Mouse (Mus musculus): Measurements from ENCODE around the gene Psmd12. TPM values are rescaled to one million over a fixed set of nuclear protein-coding genes. Genes with fewer than 3 reads are reported as not detected.

Gene Psmd12
- polyA plus RNA-seq (2014; fragmentation: Nextera tagmentation; extraction: Ambion mirVana): 154 and 160 TPM in 2 replicates

DNA sequence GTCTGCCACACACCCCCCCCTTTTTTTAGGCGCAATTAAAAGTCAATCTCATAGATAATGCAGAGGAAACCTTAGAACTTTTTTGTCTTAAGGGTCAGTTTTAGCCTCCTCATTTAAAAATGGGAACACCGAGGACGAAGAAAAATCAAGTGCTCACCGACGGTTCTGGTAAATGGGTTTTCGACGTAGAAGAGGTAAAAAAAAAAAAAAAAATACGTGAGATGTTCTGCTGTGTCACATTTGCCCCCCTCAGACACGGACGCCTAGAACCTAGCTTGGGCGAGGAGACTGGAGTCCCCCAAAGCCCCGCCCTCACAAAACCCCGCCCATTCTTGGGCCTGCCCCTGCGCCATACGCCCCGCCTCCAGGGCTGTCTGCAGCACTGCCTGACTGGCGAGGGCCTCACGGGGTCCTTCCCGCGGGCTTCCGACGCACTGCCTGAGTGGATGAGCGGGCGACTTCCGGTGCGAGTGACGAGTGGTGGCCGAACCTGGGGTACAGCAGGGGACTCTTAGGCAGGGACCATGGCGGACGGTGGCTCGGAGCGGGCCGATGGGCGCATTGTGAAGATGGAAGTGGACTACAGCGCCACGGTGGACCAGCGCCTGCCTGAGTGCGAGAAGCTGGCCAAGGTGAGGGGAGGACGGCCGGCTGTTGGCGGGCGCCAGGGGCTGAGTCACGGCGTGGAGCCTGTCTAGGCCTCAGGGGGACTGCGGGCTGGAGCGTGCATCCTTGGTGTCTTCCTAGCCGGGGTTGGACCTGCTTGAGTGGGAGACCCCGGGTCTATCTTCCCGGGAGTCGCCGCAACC lies at the start of gene Psmd12:
Gene Psmd12 (plus strand): TSS at position 432 of the 809 bp plus-strand sequence.
- ATAC-seq (ENCODE audit: low read depth) (peak; percentile 99), DNase-seq (ENCODE audit: low spot score) (peak; percentile 96)
- Histone ChIP-seq H3K4me1 (ENCODE audit: control insufficient read depth, insufficient read depth, low read length) (peaks cover 12% of the 10 kb centered on the region; the same call in 1 of the 2 replicates), H3K36me3 (ENCODE audit: control insufficient read depth, insufficient read depth, low read length) (no peaks in the 10 kb centered on the region), H3K27ac (replicated peaks; ENCODE audit: low read depth, low read length) (peak within 1 kb of the TSS; percentile 76), H3K9ac (ENCODE audit: low read depth, low read length) (peak within 1 kb of the TSS; percentile 95), H3K4me3 (ENCODE audit: low read depth, low read length) (peak within 1 kb of the TSS; percentile 94), H3K27me3 (replicated peaks; ENCODE audit: control insufficient read depth, insufficient read depth, low read length) (no peaks in the 10 kb centered on the region), H3K4me2 (ENCODE audit: low read depth, low read length) (peak within 1 kb of the TSS; percentile 88), H3K9me3 (ENCODE audit: control insufficient read depth, low read length) (no peaks in the 10 kb centered on the region)
- under 1% methylated on average over 42 of the region's 51 CpGs for WGBS

DNA sequence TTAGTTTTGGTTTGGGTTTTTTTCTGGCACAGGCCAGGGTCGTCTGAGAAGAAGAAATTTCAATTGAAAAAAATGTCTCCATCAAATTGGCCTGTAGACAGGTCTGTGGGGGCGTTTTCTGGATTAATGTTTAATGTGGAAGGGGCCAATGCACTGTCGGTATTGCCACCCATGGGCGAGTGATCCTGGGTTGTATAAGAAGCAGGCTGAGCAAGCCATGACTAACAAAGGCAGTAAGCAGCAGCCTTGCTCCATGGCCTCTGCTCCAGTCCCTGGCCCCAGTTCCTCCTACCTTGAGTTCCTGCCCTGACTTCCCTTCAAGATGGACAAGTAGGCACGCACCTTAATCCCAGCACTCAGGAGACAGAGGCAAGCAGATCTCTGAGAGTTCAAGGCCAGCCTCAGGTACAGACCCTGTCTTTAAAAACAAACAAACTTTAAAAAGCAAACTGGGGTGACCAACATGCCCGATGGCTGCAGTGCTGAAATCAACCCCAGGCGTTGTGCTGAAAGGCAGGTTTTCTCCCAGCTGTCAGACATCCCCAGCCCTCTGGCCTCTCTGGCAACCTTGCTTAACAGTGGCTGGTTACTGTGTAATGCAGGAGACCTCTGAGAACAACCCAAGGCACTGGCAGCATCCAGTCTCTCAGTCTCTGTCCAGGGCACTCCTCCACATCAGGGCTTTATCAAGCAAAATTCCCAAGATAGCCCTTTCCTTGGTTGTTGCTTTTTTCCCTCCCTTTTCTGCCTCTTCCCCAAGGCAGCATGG lies 47.9 kb upstream of the Psmd12 start:
- Histone ChIP-seq H3K9ac (ENCODE audit: low read depth, low read length) (no peak overlapping the region), H3K36me3 (ENCODE audit: control insufficient read depth, insufficient read depth, low read length) (no peaks in the 10 kb centered on the region), H3K27me3 (replicated peaks; ENCODE audit: control insufficient read depth, insufficient read depth, low read length) (no peaks in the 10 kb centered on the region), H3K4me3 (ENCODE audit: low read depth, low read length) (no peak overlapping the region), H3K4me2 (ENCODE audit: low read depth, low read length) (no peak overlapping the region), H3K27ac (replicated peaks; ENCODE audit: low read depth, low read length) (no peak overlapping the region), H3K4me1 (ENCODE audit: control insufficient read depth, insufficient read depth, low read length) (peaks cover 4% of the 10 kb centered on the region; the same call in 1 of the 2 replicates), H3K9me3 (ENCODE audit: control insufficient read depth, low read length) (no peaks in the 10 kb centered on the region)
- DNase-seq (ENCODE audit: low spot score) (no peak), ATAC-seq (ENCODE audit: low read depth) (no peak)
- WGBS: 68% methylated on average over 7 of the region's 7 CpGs

DNA sequence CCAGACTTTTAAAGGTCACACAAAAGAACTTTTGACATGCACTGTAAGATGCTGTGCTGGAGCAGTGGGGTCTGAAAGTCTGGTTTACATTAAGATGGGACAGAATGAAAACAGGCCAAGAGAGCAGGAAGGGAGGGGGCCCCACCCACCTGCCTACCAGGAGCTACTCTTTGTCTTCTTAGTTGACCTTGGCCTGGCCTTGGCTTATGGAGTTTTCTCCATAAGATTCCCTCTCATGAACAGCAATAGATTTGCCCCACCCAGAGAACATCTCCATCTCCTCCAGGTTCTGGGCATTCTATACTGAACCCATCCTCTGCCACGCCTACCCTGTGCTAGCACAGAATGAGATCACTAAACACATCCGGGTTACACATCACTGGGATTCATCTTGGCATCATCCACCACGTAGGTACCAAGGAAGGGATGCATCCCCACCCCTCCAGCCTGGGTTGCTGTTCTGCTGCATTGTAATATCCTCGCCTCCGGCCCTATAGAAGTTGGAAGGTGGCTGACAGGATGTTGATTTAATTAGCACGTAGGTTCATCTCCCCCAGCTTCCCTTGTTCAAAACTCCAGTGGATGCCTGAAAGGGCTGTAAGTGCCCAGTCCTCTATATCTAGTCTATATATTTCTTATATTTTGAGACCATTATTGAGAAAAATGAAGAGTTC lies 43.4 kb upstream of the Psmd12 start:
- Histone ChIP-seq H3K9ac (ENCODE audit: low read depth, low read length) (no peak overlapping the region), H3K4me1 (ENCODE audit: control insufficient read depth, insufficient read depth, low read length) (peaks cover 12% of the 10 kb centered on the region), H3K36me3 (ENCODE audit: control insufficient read depth, insufficient read depth, low read length) (no peaks in the 10 kb centered on the region), H3K4me3 (ENCODE audit: low read depth, low read length) (no peak overlapping the region), H3K4me2 (ENCODE audit: low read depth, low read length) (no peak overlapping the region), H3K9me3 (ENCODE audit: control insufficient read depth, low read length) (no peaks in the 10 kb centered on the region), H3K27ac (replicated peaks; ENCODE audit: low read depth, low read length) (no peak overlapping the region), H3K27me3 (replicated peaks; ENCODE audit: control insufficient read depth, insufficient read depth, low read length) (no peaks in the 10 kb centered on the region)
- WGBS: 83% methylated on average over 6 of the region's 6 CpGs
- DNase-seq (ENCODE audit: low spot score) (no peak), ATAC-seq (ENCODE audit: low read depth) (no peak)

DNA sequence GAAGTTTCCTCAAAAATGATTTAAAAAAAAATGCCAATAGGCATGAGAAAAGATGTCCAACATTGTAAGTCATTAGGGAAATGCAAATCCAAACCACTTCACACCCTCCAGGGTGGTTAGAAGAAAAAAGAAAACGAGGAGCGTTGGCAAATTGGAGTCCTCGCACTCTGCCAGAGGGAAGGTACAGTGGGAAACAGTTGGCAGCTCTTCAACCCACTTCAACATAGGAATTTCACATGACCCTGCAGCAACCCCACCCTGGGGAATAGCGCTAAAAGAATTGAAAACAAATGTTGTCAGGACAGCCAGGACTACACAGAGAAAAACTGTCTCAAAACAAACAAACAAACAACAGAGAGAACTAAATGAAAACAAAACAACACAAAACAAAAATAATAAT lies 41.6 kb upstream of the Psmd12 start:
- H3K27me3 ChIP-seq (replicated peaks; ENCODE audit: control insufficient read depth, insufficient read depth, low read length): no peaks in the 10 kb centered on the region
- H3K4me1 ChIP-seq (ENCODE audit: control insufficient read depth, insufficient read depth, low read length): peaks cover 12% of the 10 kb centered on the region
- H3K4me2 ChIP-seq (ENCODE audit: low read depth, low read length): no peak overlapping the region
- WGBS: 28% methylated on average over 4 of the region's 4 CpGs
- peak overlapping the region; percentile 18; the same call in 1 of the 2 replicates for H3K27ac ChIP-seq (replicated peaks; ENCODE audit: low read depth, low read length)
- DNase-seq (ENCODE audit: low spot score) (peak; percentile 88), ATAC-seq (ENCODE audit: low read depth) (peak; percentile 22; the same call in 1 of the 2 replicates)
- no peaks in the 10 kb centered on the region for H3K36me3 ChIP-seq (ENCODE audit: control insufficient read depth, insufficient read depth, low read length)
- H3K9ac ChIP-seq (ENCODE audit: low read depth, low read length): no peak overlapping the region
- H3K9me3 ChIP-seq (ENCODE audit: control insufficient read depth, low read length): no peaks in the 10 kb centered on the region
- no peak overlapping the region for H3K4me3 ChIP-seq (ENCODE audit: low read depth, low read length)

DNA sequence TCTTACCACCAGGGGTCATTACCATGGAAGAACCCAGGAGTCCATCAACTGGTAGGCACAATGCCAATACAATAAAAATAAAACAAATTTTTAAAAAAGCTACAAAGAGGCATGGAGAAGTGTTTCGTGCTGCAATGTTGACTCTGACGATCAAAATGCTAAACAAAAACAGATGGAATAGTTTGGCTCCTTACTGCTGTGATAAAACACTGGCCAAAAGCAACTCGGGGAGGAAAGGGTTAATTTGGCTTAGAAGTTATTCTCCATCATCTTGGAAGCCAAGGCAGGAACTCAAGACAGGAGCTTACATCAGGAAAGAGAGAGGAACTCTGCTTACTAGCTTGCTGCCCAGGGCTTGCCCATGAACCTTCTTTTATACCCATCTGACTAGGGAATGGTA lies 41.1 kb upstream of the Psmd12 start:
- peaks cover 12% of the 10 kb centered on the region for H3K4me1 ChIP-seq (ENCODE audit: control insufficient read depth, insufficient read depth, low read length)
- DNase-seq (ENCODE audit: low spot score) (peak; percentile 71), ATAC-seq (ENCODE audit: low read depth) (no peak)
- 44% methylated on average over 3 of the region's 3 CpGs for WGBS
- H3K27me3 ChIP-seq (replicated peaks; ENCODE audit: control insufficient read depth, insufficient read depth, low read length): no peaks in the 10 kb centered on the region
- H3K9ac ChIP-seq (ENCODE audit: low read depth, low read length): no peak overlapping the region
- H3K4me3 ChIP-seq (ENCODE audit: low read depth, low read length): no peak overlapping the region
- no peaks in the 10 kb centered on the region for H3K36me3 ChIP-seq (ENCODE audit: control insufficient read depth, insufficient read depth, low read length)
- H3K27ac ChIP-seq (replicated peaks; ENCODE audit: low read depth, low read length): no peak overlapping the region
- no peaks in the 10 kb centered on the region for H3K9me3 ChIP-seq (ENCODE audit: control insufficient read depth, low read length)
- H3K4me2 ChIP-seq (ENCODE audit: low read depth, low read length): no peak overlapping the region

DNA sequence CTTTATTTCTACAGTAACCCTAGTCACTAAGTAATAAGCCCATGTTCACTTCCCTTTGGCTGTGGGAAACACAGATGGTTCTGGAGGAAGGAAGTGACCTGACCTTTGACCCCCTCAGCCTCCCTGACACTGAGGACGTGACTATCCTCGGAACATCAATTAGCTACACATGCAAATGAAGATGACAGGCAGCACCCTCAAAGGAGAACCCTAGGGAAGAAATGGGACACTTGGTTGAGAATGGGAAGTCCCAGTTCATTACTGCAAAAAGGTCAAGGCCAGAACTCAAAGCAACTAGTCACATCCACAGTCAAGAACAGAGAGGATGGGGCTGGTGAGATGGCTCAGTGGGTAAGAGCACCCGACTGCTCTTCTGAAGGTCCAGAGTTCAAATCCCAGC lies 38.2 kb upstream of the Psmd12 start:
- Histone ChIP-seq H3K27me3 (replicated peaks; ENCODE audit: control insufficient read depth, insufficient read depth, low read length) (no peaks in the 10 kb centered on the region), H3K4me3 (ENCODE audit: low read depth, low read length) (no peak overlapping the region), H3K4me1 (ENCODE audit: control insufficient read depth, insufficient read depth, low read length) (peaks cover 9% of the 10 kb centered on the region), H3K9ac (ENCODE audit: low read depth, low read length) (no peak overlapping the region), H3K4me2 (ENCODE audit: low read depth, low read length) (no peak overlapping the region), H3K27ac (replicated peaks; ENCODE audit: low read depth, low read length) (no peak overlapping the region), H3K36me3 (ENCODE audit: control insufficient read depth, insufficient read depth, low read length) (no peaks in the 10 kb centered on the region), H3K9me3 (ENCODE audit: control insufficient read depth, low read length) (no peaks in the 10 kb centered on the region)
- DNase-seq (ENCODE audit: low spot score) (no peak), ATAC-seq (ENCODE audit: low read depth) (no peak)
- 56% methylated on average over 3 of the region's 3 CpGs for WGBS

DNA sequence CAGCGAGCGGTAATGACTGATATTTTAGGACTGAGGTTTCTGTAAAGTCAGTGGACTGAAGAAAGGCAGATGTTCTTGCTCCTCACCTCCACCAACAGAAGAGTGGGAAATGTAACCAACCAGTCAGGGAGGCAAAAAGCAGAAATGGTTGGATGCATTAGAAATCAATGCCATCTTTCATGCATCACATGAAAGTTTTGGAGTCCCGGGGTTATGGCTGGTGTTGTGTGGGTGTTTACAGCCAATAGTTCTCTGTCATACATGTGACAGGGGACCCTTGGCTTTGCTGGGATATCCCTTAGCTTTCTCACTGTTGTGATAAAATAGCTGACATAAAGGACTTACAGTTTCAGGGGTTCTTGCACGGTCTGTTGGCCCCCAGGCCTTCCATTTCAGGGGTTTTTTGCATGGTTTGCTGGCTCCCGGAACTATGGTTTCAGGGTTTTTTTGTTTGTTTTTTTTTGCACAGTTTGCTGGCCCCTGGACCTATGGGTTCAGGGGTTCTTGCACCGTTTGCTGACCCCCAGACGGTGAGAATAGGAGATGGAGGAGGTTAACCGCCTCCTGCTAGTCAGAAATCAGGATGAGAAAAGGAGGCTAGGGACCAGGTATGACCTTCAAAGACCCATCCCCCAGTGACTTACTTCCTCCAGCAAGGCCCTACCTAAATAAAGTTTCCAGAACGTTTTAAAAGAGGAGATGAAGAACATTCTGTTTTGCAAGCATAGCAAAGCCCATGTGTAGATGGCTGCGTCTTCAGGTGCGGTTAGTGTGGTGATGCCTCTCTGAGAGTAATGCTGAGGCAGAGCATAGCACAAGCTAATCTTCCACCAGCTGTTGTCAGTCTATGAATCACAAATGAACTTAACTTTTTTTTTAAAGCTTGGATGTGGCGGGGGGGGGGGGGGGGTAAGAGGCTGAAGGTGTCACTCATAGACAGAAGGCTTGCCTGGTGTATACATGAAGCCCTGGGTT lies 35.9 kb upstream of the Psmd12 start:
- H3K36me3 ChIP-seq (ENCODE audit: control insufficient read depth, insufficient read depth, low read length): no peaks in the 10 kb centered on the region
- no peaks in the 10 kb centered on the region for H3K27me3 ChIP-seq (replicated peaks; ENCODE audit: control insufficient read depth, insufficient read depth, low read length)
- DNase-seq (ENCODE audit: low spot score) (no peak), ATAC-seq (ENCODE audit: low read depth) (no peak)
- H3K4me2 ChIP-seq (ENCODE audit: low read depth, low read length): no peak overlapping the region
- no peaks in the 10 kb centered on the region for H3K9me3 ChIP-seq (ENCODE audit: control insufficient read depth, low read length)
- H3K4me3 ChIP-seq (ENCODE audit: low read depth, low read length): no peak overlapping the region
- no peak overlapping the region for H3K9ac ChIP-seq (ENCODE audit: low read depth, low read length)
- WGBS: 74% methylated on average over 11 of the region's 12 CpGs
- no peaks in the 10 kb centered on the region for H3K4me1 ChIP-seq (ENCODE audit: control insufficient read depth, insufficient read depth, low read length)
- H3K27ac ChIP-seq (replicated peaks; ENCODE audit: low read depth, low read length): no peak overlapping the region

All from embryonic facial prominence, embryonic 14.5 days (tissue).